Mouse (Mus musculus) frontal cortex, postnatal 10 days (tissue): ENCODE data around the gene Mybph.

Experiments
- DNase-seq, 2 experiments: peaks; one replicate each; pipeline ENCODE4 v3.0.0; 2022; ENCODE audit warnings: low spot score in 2 of 2, mixed read lengths in 1 of 2

Gene Mybph

GRCm38 (mm10) chr1:134184089-134184488, 9.2 kb upstream of the Mybph start:
- no peak for DNase-seq

GRCm38 (mm10) chr1:134188217-134188616, 5.0 kb upstream of the Mybph start:
- DNase-seq, result no peak

GRCm38 (mm10) chr1:134188989-134189729, 4.1 kb upstream of the Mybph start:
- DNase-seq, result no peak

GRCm38 (mm10) chr1:134191192-134191591, 2.1 kb upstream of the Mybph start:
- DNase-seq, result no peak

GRCm38 (mm10) chr1:134192024-134192423, 1.2 kb upstream of the Mybph start:
- DNase-seq, result no peak

GRCm38 (mm10) chr1:134193674-134194197, 488 bp downstream of the Mybph start:
- DNase-seq, result no peak

GRCm38 (mm10) chr1:134194298-134195022, 1.2 kb downstream of the Mybph start:
- no peak for DNase-seq

- DNase-seq, result no peak
These were observed 1.9 kb downstream of the Mybph start for GRCm38 (mm10) chr1:134195117-134195516.

- DNase-seq, result no peak
These were observed 2.3 kb downstream of the Mybph start for GRCm38 (mm10) chr1:134195571-134195970.

- DNase-seq, result no peak
These were observed 2.7 kb downstream of the Mybph start for GRCm38 (mm10) chr1:134195979-134196378.

- peak; percentile 74 to 76 for DNase-seq
These were observed 3.1 kb downstream of the Mybph start for GRCm38 (mm10) chr1:134196386-134196785.

GRCm38 (mm10) chr1:134197325-134197982, 4.2 kb downstream of the Mybph start:
- no peak for DNase-seq

GRCm38 (mm10) chr1:134198197-134198995, 5.1 kb downstream of the Mybph start:
- DNase-seq, result no peak

- DNase-seq, result no peak
These were observed 7.2 kb downstream of the Mybph start for GRCm38 (mm10) chr1:134200481-134200880.

GRCm38 (mm10) chr1:134200998-134201686, 7.9 kb downstream of the Mybph start:
- no peak for DNase-seq

- DNase-seq, result no peak
These were observed 8.6 kb downstream of the Mybph start for GRCm38 (mm10) chr1:134201751-134202420.

- DNase-seq, result no peak
These were observed 11.0 kb downstream of the Mybph start for GRCm38 (mm10) chr1:134204230-134204629.

GRCm38 (mm10) chr1:134205296-134206018, 12.2 kb downstream of the Mybph start:
- no peak for DNase-seq

GRCm38 (mm10) chr1:134206085-134206484, 12.8 kb downstream of the Mybph start:
- no peak for DNase-seq
